Mouse (Mus musculus): ENCODE data around the gene Ppp1r12a. TPM values are rescaled to one million over a fixed set of nuclear protein-coding genes. Genes with fewer than 3 reads are reported as not detected.

Gene Ppp1r12a
- polyA plus RNA-seq, 1 experiment, result 13.8 TPM

- peak overlapping the region; percentile 42 for H3K4me3 ChIP-seq (replicated peaks)
- TF ChIP-seq FLI1 (IDR thresholded peaks at IDR 0.05; ENCODE audit: low read length) (no peak), GATA1 (IDR thresholded peaks at IDR 0.05; ENCODE audit: borderline replicate concordance, low read length) (no peak)
- H3K4me1 ChIP-seq, result peaks cover 85% of the 10 kb centered on the region
- H3K9me3 ChIP-seq, result no peaks in the 10 kb centered on the region
- H3K27me3 ChIP-seq (replicated peaks), result no peaks in the 10 kb centered on the region
- H3K36me3 ChIP-seq (replicated peaks; ENCODE audit: low read length), result peaks cover 34% of the 10 kb centered on the region
Observed at GRCm38 (mm10) chr10:108175885-108176284, 13.9 kb downstream of the Ppp1r12a start.

- Histone ChIP-seq H3K27me3 (replicated peaks) (no peaks in the 10 kb centered on the region), H3K4me1 (peaks cover 81% of the 10 kb centered on the region)
- no peak for TF ChIP-seq GATA1 (IDR thresholded peaks at IDR 0.05; ENCODE audit: borderline replicate concordance, low read length)
- TF ChIP-seq FLI1 (IDR thresholded peaks at IDR 0.05; ENCODE audit: low read length), result no peak
Observed at GRCm38 (mm10) chr10:108178285-108178848, 16.4 kb downstream of the Ppp1r12a start.

GRCm38 (mm10) chr10:108179404-108179803, 17.4 kb downstream of the Ppp1r12a start:
- H3K36me3 ChIP-seq (replicated peaks; ENCODE audit: low read length), result peaks cover 32% of the 10 kb centered on the region
- no peak overlapping the region for H3K4me3 ChIP-seq (replicated peaks)
- TF ChIP-seq FLI1 (IDR thresholded peaks at IDR 0.05; ENCODE audit: low read length) (no peak), GATA1 (IDR thresholded peaks at IDR 0.05; ENCODE audit: borderline replicate concordance, low read length) (no peak)
- no peaks in the 10 kb centered on the region for H3K9me3 ChIP-seq
- peaks cover 82% of the 10 kb centered on the region for H3K4me1 ChIP-seq
- H3K27me3 ChIP-seq (replicated peaks), result no peaks in the 10 kb centered on the region

More at GRCm38 (mm10) chr10:108178285-108178848, 16.4 kb downstream of the Ppp1r12a start:
- peak overlapping the region; percentile 88 for H3K4me3 ChIP-seq (replicated peaks)
- peaks cover 35% of the 10 kb centered on the region for H3K36me3 ChIP-seq (replicated peaks; ENCODE audit: low read length)
- H3K9me3 ChIP-seq, result no peaks in the 10 kb centered on the region

- Histone ChIP-seq H3K36me3 (replicated peaks; ENCODE audit: low read length) (peaks cover 26% of the 10 kb centered on the region), H3K4me3 (replicated peaks) (no peak overlapping the region), H3K4me1 (peaks cover 82% of the 10 kb centered on the region), H3K27me3 (replicated peaks) (no peaks in the 10 kb centered on the region), H3K9me3 (no peaks in the 10 kb centered on the region)
- TF ChIP-seq FLI1 (IDR thresholded peaks at IDR 0.05; ENCODE audit: low read length) (no peak), GATA1 (IDR thresholded peaks at IDR 0.05; ENCODE audit: borderline replicate concordance, low read length) (no peak)
Observed at GRCm38 (mm10) chr10:108180313-108180712, 18.3 kb downstream of the Ppp1r12a start.

GRCm38 (mm10) chr10:108181893-108182292, 19.9 kb downstream of the Ppp1r12a start:
- H3K4me3 ChIP-seq (replicated peaks), result no peak overlapping the region
- H3K36me3 ChIP-seq (replicated peaks; ENCODE audit: low read length), result peaks cover 23% of the 10 kb centered on the region
- no peak for TF ChIP-seq FLI1 (IDR thresholded peaks at IDR 0.05; ENCODE audit: low read length)
- no peak for TF ChIP-seq GATA1 (IDR thresholded peaks at IDR 0.05; ENCODE audit: borderline replicate concordance, low read length)
- H3K4me1 ChIP-seq, result peaks cover 76% of the 10 kb centered on the region
- H3K9me3 ChIP-seq, result no peaks in the 10 kb centered on the region
- no peaks in the 10 kb centered on the region for H3K27me3 ChIP-seq (replicated peaks)

GRCm38 (mm10) chr10:108182386-108182785, 20.4 kb downstream of the Ppp1r12a start:
- no peak overlapping the region for H3K4me3 ChIP-seq (replicated peaks)
- no peak for TF ChIP-seq FLI1 (IDR thresholded peaks at IDR 0.05; ENCODE audit: low read length)
- TF ChIP-seq GATA1 (IDR thresholded peaks at IDR 0.05; ENCODE audit: borderline replicate concordance, low read length), result no peak
- peaks cover 25% of the 10 kb centered on the region for H3K36me3 ChIP-seq (replicated peaks; ENCODE audit: low read length)
- H3K9me3 ChIP-seq, result no peaks in the 10 kb centered on the region
- H3K27me3 ChIP-seq (replicated peaks), result no peaks in the 10 kb centered on the region
- H3K4me1 ChIP-seq, result peaks cover 81% of the 10 kb centered on the region

GRCm38 (mm10) chr10:108184763-108185162, 22.8 kb downstream of the Ppp1r12a start:
- Histone ChIP-seq H3K36me3 (replicated peaks; ENCODE audit: low read length) (peaks cover 38% of the 10 kb centered on the region), H3K27me3 (replicated peaks) (no peaks in the 10 kb centered on the region), H3K9me3 (no peaks in the 10 kb centered on the region), H3K4me3 (replicated peaks) (no peak overlapping the region), H3K4me1 (peaks cover 82% of the 10 kb centered on the region)
- TF ChIP-seq FLI1 (IDR thresholded peaks at IDR 0.05; ENCODE audit: low read length), result no peak
- TF ChIP-seq GATA1 (IDR thresholded peaks at IDR 0.05; ENCODE audit: borderline replicate concordance, low read length), result no peak

GRCm38 (mm10) chr10:108185265-108185664, 23.3 kb downstream of the Ppp1r12a start:
- Histone ChIP-seq H3K4me3 (replicated peaks) (no peak overlapping the region), H3K4me1 (peaks cover 84% of the 10 kb centered on the region), H3K36me3 (replicated peaks; ENCODE audit: low read length) (peaks cover 37% of the 10 kb centered on the region), H3K9me3 (no peaks in the 10 kb centered on the region), H3K27me3 (replicated peaks) (no peaks in the 10 kb centered on the region)
- TF ChIP-seq GATA1 (IDR thresholded peaks at IDR 0.05; ENCODE audit: borderline replicate concordance, low read length) (no peak), FLI1 (IDR thresholded peaks at IDR 0.05; ENCODE audit: low read length) (no peak)

GRCm38 (mm10) chr10:108189303-108189702, 27.3 kb downstream of the Ppp1r12a start:
- Histone ChIP-seq H3K9me3 (no peaks in the 10 kb centered on the region), H3K36me3 (replicated peaks; ENCODE audit: low read length) (peaks cover 17% of the 10 kb centered on the region), H3K4me3 (replicated peaks) (no peak overlapping the region), H3K27me3 (replicated peaks) (no peaks in the 10 kb centered on the region), H3K4me1 (peaks cover 71% of the 10 kb centered on the region)
- TF ChIP-seq FLI1 (IDR thresholded peaks at IDR 0.05; ENCODE audit: low read length) (no peak), GATA1 (IDR thresholded peaks at IDR 0.05; ENCODE audit: borderline replicate concordance, low read length) (no peak)

- peaks cover 69% of the 10 kb centered on the region for H3K4me1 ChIP-seq
- no peaks in the 10 kb centered on the region for H3K27me3 ChIP-seq (replicated peaks)
- H3K36me3 ChIP-seq (replicated peaks; ENCODE audit: low read length), result peaks cover 20% of the 10 kb centered on the region
- no peaks in the 10 kb centered on the region for H3K9me3 ChIP-seq
- no peak overlapping the region for H3K4me3 ChIP-seq (replicated peaks)
- TF ChIP-seq FLI1 (IDR thresholded peaks at IDR 0.05; ENCODE audit: low read length), result no peak
- no peak for TF ChIP-seq GATA1 (IDR thresholded peaks at IDR 0.05; ENCODE audit: borderline replicate concordance, low read length)
Observed at GRCm38 (mm10) chr10:108189986-108190385, 28.0 kb downstream of the Ppp1r12a start.
